Mouse (Mus musculus): ENCODE measurements around the gene Pou3f4.
"Not testable (repeated sequence)": the region's sequence is repeated elsewhere in the genome, so short reads cannot be mapped to it uniquely, and the experiment has no call there.

The Pou3f4 gene

GRCm38 (mm10) chrX:110814151-110814571 lies at the start of gene Pou3f4:
Gene Pou3f4 (plus strand): TSS chrX:110814280.
- DNase-seq = peak; percentile 84

GRCm38 (mm10) chrX:110765939-110766338 lies 48.1 kb upstream of the Pou3f4 start:
- DNase-seq = no peak

- DNase-seq = not testable (repeated sequence)
Observed at GRCm38 (mm10) chrX:110774807-110775206, 39.3 kb upstream of the Pou3f4 start.

GRCm38 (mm10) chrX:110802502-110802901 lies 11.6 kb upstream of the Pou3f4 start:
- DNase-seq = no peak

- DNase-seq = no peak
Observed at GRCm38 (mm10) chrX:110810001-110810578, 4.0 kb upstream of the Pou3f4 start.

GRCm38 (mm10) chrX:110810753-110811506 lies 3.1 kb upstream of the Pou3f4 start:
- no peak for DNase-seq

- DNase-seq = no peak
Observed at GRCm38 (mm10) chrX:110812071-110812470, 2.0 kb upstream of the Pou3f4 start.

GRCm38 (mm10) chrX:110813401-110813800 lies 679 bp upstream of the Pou3f4 start:
- no peak for DNase-seq

GRCm38 (mm10) chrX:110814592-110815548 lies 790 bp downstream of the Pou3f4 start:
- no peak for DNase-seq

GRCm38 (mm10) chrX:110815549-110815930 lies 1.5 kb downstream of the Pou3f4 start:
- DNase-seq = no peak

- DNase-seq = no peak
Observed at GRCm38 (mm10) chrX:110816609-110817008, 2.5 kb downstream of the Pou3f4 start.

- no peak for DNase-seq
Observed at GRCm38 (mm10) chrX:110817211-110817610, 3.1 kb downstream of the Pou3f4 start.

GRCm38 (mm10) chrX:110837450-110837849 lies 23.4 kb downstream of the Pou3f4 start:
- DNase-seq = no peak

- no peak for DNase-seq
Observed at GRCm38 (mm10) chrX:110851300-110851699, 37.2 kb downstream of the Pou3f4 start.
